Mouse (Mus musculus): ENCODE results near the gene Tomm20.

GRCm38 (mm10) chr8:126946444-126946843 is 800 bp upstream of the Tomm20 start:
- TF ChIP-seq CTCF (IDR thresholded peaks at IDR 0.05; ENCODE audit: borderline replicate concordance, extremely low read depth, insufficient read depth, insufficient read length) (no peak), POLR2A (IDR thresholded peaks at IDR 0.05; ENCODE audit: borderline replicate concordance, extremely low read depth, insufficient read depth, insufficient read length, poor library complexity, severe bottlenecking) (no peak)

All from brain, embryonic 14.5 days (tissue).